Mouse (Mus musculus) CD4-positive naive resting alpha-beta T cell, adult 76 days (primary cell): ENCODE measurements around the gene Ssxb5. TPM values are rescaled to one million over a fixed set of nuclear protein-coding genes. Genes with fewer than 3 reads are reported as not detected.

Experiments
- total RNA-seq: library from RNA; stranded (reverse); gene quantifications from one replicate; pipeline ENCODE4 v1.2.4, GENCODE M21; 2023

The Ssxb5 gene
- total RNA-seq = not detected

DNA sequence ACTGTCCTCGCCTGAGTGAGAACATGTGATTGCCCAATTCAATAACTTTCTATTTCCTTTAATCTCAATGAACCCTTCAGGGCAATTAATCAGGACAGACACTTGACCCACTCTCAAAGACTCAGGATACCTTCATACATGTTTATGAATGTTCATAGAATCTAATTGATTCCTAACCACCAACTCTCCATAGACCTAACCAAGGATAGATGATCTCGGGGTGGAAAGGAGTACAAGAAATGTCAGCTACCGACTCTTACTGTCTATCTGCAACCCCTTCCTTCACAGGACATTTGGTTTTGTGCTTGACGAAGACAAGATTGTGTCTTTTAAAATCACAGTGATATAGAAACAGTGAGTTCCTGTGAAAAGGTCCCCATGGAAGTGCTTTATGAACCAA lies at the start of gene Ssxb5:
Ssxb5 (plus strand) TSS at position 301 of the 400 bp plus-strand sequence.

DNA sequence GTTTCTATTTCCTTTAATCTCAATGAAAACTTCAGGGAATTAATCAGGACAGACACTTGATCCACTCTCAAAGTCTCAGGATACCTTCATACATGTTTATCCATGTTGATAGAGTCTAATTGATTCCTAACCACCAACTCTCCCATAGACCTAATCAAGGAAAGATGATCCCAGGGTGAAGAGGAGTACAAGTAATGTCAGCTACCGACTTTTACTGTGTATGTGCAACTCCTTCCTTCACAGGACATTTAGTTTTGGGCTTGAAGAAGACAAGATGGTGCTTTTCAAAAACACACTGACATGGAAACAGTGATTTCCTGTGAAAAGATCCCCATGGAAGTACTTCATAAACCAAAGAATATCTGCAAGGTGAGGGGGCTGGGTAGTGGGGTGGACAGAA lies 40.2 kb downstream of the Ssxb5 start, which contains the start of gene Gm6592:
Gm6592 (plus strand) TSS at position 301 of the 400 bp plus-strand sequence.

Other genes starting within 250 kb of the Ssxb5 start
- gene Ssxb3, start 211.9 kb upstream of the Ssxb5 start, total RNA-seq = not detected
- not detected for gene Ssxb8, start 112.8 kb upstream of the Ssxb5 start, total RNA-seq
- gene Ssx9, start 55.3 kb upstream of the Ssxb5 start, total RNA-seq = not detected
- not detected for gene Gm6592, start 40.3 kb downstream of the Ssxb5 start, total RNA-seq
- not detected for gene Gm5751, start 70.6 kb downstream of the Ssxb5 start, total RNA-seq
- 1.2 TPM for gene B630019K06Rik, start 88.7 kb downstream of the Ssxb5 start, total RNA-seq
- gene Fthl17b, start 159.3 kb downstream of the Ssxb5 start, total RNA-seq = not detected
- not detected for gene Fthl17c, start 172.9 kb downstream of the Ssxb5 start, total RNA-seq
- gene Fthl17d, start 183.1 kb downstream of the Ssxb5 start, total RNA-seq = not detected
- gene Fthl17e, start 229.8 kb downstream of the Ssxb5 start, total RNA-seq = not detected